9 mouse cellular contexts compared by ENCODE assay signal in the genomic region with DNA sequence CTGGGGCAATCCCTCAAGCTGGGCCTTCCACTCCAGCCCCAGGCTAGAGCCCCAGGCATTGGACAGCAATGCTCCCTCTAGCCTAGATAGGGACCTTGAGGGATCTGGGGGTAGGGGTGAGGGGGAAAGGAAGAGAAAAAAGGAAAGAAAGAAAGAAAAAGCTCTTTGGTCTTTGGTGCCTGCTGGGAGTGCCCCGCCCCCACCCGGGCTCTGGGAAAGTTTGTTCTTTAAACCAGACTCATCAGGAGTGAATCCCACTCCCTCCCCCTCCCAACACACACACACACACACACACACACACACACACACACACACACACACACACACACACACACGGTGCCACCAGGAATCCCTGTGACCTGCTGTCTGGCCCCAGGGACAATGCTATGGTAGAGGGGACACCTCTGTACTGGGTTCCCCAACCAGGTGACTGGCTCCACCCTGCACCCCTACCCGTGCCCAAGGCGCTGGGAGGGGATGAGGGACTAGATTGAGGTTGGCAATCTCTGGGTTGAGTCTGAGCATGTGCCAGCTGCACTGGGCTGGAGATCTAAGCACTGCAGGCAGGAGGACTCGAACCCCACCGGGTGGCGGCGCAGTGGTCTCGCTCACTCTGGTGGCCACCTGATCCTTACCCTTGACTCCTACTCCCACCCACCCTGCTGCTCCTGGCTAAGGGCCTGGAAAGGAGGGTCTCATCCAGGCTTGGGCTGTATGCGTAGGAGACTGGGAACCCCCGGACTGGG.
DNase-seq lines count a peak whose midpoint lies in the region; ATAC-seq lines count a peak whose summit lies in the region.
"Had no signal": no experiment of that assay in that cellular context is flagged by ENCODE, and none has a peak within 500 bp of the region (broad histone marks: within the 10 kb centered on the region; RNA-seq: fewer than 3 reads in every experiment).

No protein-coding gene starts in this region.

- no peak for DNase-seq in kidney, adult 8-10 months
- DNase-seq in embryonic facial prominence, embryonic 10.5 days (ENCODE audit: low spot score) = peak; percentile 42
- DNase-seq in gastrocnemius, postnatal 25 days = no peak
- DNase-seq in layer of hippocampus, adult 9-10 months (ENCODE audit: low spot score) = no peak
- DNase-seq in cerebellum, postnatal 25 days = no peak
- DNase-seq: liver, embryonic 13.5 days had no signal

- no peaks in the 10 kb centered on the region for H3K9me3 ChIP-seq in kidney, embryonic 14.5 days (ENCODE audit: control insufficient read depth, low read length)
- no peaks in the 10 kb centered on the region for H3K9me3 ChIP-seq in embryonic facial prominence, embryonic 10.5 days
- H3K9me3 ChIP-seq in forebrain, embryonic 16.5 days (ENCODE audit: control insufficient read depth, low read length) = no peaks in the 10 kb centered on the region
- H3K9me3 ChIP-seq in midbrain, embryonic 13.5 days = no peaks in the 10 kb centered on the region
- H3K9me3 ChIP-seq: liver, embryonic 13.5 days had no signal

- peak overlapping the region; percentile 69; the same call in 1 of the 2 replicates for H3K9ac ChIP-seq in kidney, embryonic 14.5 days (ENCODE audit: low read depth, low read length)
- no peak overlapping the region for H3K9ac ChIP-seq in forebrain, embryonic 16.5 days (replicated peaks; ENCODE audit: low read depth, low read length)
- no peak overlapping the region for H3K9ac ChIP-seq in midbrain, embryonic 13.5 days (replicated peaks)
- H3K9ac ChIP-seq: liver, embryonic 13.5 days had no signal

- ATAC-seq in kidney, embryonic 14.5 days (ENCODE audit: low FRiP score, low TSS enrichment) = peak; percentile 28; the same call in 1 of the 2 replicates
- ATAC-seq in forebrain, embryonic 16.5 days = peak; percentile 31; the same call in 1 of the 2 replicates
- ATAC-seq in midbrain, embryonic 13.5 days = peak; percentile 29

- peak overlapping the region; percentile 49 for H3K4me3 ChIP-seq in kidney, embryonic 14.5 days (ENCODE audit: low read length)
- H3K4me3 ChIP-seq in embryonic facial prominence, embryonic 10.5 days = peak overlapping the region; percentile 56
- H3K4me3 ChIP-seq in forebrain, embryonic 16.5 days (replicated peaks; ENCODE audit: low read length) = no peak overlapping the region
- H3K4me3 ChIP-seq in midbrain, embryonic 13.5 days (replicated peaks) = 0 out of 2 replicates have a peak overlapping the region, but pooled peaks have one; percentile 44

- H3K36me3 ChIP-seq in kidney, embryonic 14.5 days (ENCODE audit: control insufficient read depth, insufficient read depth, low read length) = no peaks in the 10 kb centered on the region
- H3K36me3 ChIP-seq in embryonic facial prominence, embryonic 10.5 days (replicated peaks) = no peaks in the 10 kb centered on the region
- no peaks in the 10 kb centered on the region for H3K36me3 ChIP-seq in forebrain, embryonic 16.5 days (ENCODE audit: control insufficient read depth, insufficient read depth)
- no peaks in the 10 kb centered on the region for H3K36me3 ChIP-seq in midbrain, embryonic 13.5 days
- H3K36me3 ChIP-seq: liver, embryonic 13.5 days had no signal

- peaks cover 10% of the 10 kb centered on the region; the same call in 1 of the 2 replicates for H3K27me3 ChIP-seq in kidney, embryonic 14.5 days (ENCODE audit: control insufficient read depth, insufficient read depth, low read length)
- H3K27me3 ChIP-seq in embryonic facial prominence, embryonic 10.5 days (replicated peaks; ENCODE audit: low read depth, poor library complexity, severe bottlenecking) = peaks cover 77% of the 10 kb centered on the region
- H3K27me3 ChIP-seq in forebrain, embryonic 16.5 days (replicated peaks; ENCODE audit: control insufficient read depth, insufficient read depth, low read length) = peaks cover 10% of the 10 kb centered on the region; the same call in 1 of the 2 replicates
- H3K27me3 ChIP-seq in midbrain, embryonic 13.5 days = peaks cover 38% of the 10 kb centered on the region

- no peak overlapping the region for H3K27ac ChIP-seq in kidney, embryonic 14.5 days (ENCODE audit: low read depth, low read length)
- peak overlapping the region; percentile 3; the same call in 1 of the 2 replicates for H3K27ac ChIP-seq in embryonic facial prominence, embryonic 10.5 days (replicated peaks)
- no peak overlapping the region for H3K27ac ChIP-seq in forebrain, embryonic 16.5 days (ENCODE audit: low read length)
- H3K27ac ChIP-seq in midbrain, embryonic 13.5 days = no peak overlapping the region
- H3K27ac ChIP-seq: liver, embryonic 13.5 days had no signal

- H3K4me2 ChIP-seq in kidney, embryonic 14.5 days (replicated peaks; ENCODE audit: low read depth, low read length) = peak overlapping the region; percentile 87
- no peak overlapping the region for H3K4me2 ChIP-seq in forebrain, embryonic 16.5 days (ENCODE audit: low read length)
- peak overlapping the region; percentile 72 for H3K4me2 ChIP-seq in midbrain, embryonic 13.5 days (replicated peaks)

- WGBS in kidney, embryonic 14.5 days = 33% methylated on average over 12 of the region's 12 CpGs
- 36% methylated on average over 12 of the region's 12 CpGs for WGBS in embryonic facial prominence, embryonic 10.5 days
- WGBS in forebrain, embryonic 16.5 days = 37% methylated on average over 12 of the region's 12 CpGs
- 51% methylated on average over 11 of the region's 12 CpGs for WGBS in midbrain, embryonic 13.5 days

- peaks cover 25% of the 10 kb centered on the region for H3K4me1 ChIP-seq in kidney, embryonic 14.5 days (ENCODE audit: control insufficient read depth, insufficient read depth, low read length)
- H3K4me1 ChIP-seq in embryonic facial prominence, embryonic 10.5 days = peaks cover 44% of the 10 kb centered on the region
- peaks cover 7% of the 10 kb centered on the region for H3K4me1 ChIP-seq in forebrain, embryonic 16.5 days (replicated peaks; ENCODE audit: control insufficient read depth, insufficient read depth, low read length)
- H3K4me1 ChIP-seq in midbrain, embryonic 13.5 days (replicated peaks) = peaks cover 25% of the 10 kb centered on the region
- H3K4me1 ChIP-seq: liver, embryonic 13.5 days had no signal
